Mouse (Mus musculus): ENCODE measurements around the gene Nol4l. TPM values are rescaled to one million over a fixed set of nuclear protein-coding genes. Genes with fewer than 3 reads are reported as not detected.
"Not testable (repeated sequence)": the region's sequence is repeated elsewhere in the genome, so short reads cannot be mapped to it uniquely, and the experiment has no call there.

Gene Nol4l
- total RNA-seq, 2 experiments from 2014 or later = 0.72 to 4.7 TPM

DNA sequence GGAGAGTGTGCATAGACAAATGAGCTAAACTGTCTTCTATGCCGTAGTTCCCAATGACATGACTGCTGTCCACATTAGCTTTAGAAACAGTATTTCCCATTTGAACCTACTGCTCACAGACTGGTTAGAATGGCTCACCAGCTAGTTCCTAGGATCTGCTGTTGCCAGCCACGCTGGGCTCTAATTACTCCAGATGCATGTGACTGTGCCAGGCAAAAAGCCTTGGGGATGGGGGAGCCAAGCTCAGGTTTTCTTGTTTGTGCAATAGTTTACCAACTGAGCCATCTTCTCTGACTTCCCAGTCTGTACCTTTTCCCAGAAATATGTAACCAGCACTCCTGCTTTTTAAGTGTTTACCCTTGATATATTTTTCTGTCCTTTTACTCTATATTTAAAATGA is 154.4 kb downstream of the Nol4l start:
- ATAC-seq (replicated peaks; ENCODE audit: poor library complexity, severe bottlenecking) = no peak

DNA sequence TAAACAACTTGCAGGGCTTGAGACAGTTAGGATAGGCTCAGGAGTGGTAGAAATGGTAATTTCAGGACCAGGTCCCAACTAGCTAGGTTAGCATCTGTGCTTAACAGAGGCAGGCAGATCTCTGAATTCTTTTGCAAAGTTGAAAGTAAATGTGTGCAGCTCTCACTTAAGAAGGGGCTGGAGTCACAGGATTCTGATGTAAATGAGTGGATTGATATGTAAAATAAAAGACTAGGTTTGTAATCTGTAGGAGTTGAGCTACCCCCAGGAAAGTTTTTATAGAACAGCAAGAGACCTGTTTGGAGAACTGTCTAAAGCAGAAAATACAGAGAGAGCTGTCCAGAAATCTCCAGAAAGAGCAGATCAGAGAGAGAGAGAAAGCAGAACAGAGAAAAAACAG is 158.9 kb downstream of the Nol4l start:
- ATAC-seq (replicated peaks; ENCODE audit: poor library complexity, severe bottlenecking) = no peak

DNA sequence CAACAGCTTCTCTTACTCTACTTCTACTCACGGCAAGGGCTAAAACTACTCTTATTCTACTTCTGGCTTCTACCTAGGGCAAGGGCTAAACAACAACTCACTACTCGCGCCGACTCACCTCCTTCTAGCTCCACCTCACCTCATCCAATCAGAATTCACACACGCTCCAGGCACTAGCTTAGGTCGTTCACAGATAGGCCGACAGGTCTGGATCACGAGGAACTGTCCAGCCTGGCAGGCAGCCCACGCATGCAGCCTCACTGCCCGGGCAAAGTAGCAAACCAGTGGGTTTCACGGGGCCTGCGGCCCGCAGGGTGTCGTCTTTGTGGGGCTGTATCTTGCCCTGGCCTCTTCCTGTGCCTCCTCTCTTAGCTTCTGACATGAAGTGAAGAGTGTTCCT is 165.2 kb downstream of the Nol4l start:
- not testable (repeated sequence) for ATAC-seq (replicated peaks; ENCODE audit: poor library complexity, severe bottlenecking)

DNA sequence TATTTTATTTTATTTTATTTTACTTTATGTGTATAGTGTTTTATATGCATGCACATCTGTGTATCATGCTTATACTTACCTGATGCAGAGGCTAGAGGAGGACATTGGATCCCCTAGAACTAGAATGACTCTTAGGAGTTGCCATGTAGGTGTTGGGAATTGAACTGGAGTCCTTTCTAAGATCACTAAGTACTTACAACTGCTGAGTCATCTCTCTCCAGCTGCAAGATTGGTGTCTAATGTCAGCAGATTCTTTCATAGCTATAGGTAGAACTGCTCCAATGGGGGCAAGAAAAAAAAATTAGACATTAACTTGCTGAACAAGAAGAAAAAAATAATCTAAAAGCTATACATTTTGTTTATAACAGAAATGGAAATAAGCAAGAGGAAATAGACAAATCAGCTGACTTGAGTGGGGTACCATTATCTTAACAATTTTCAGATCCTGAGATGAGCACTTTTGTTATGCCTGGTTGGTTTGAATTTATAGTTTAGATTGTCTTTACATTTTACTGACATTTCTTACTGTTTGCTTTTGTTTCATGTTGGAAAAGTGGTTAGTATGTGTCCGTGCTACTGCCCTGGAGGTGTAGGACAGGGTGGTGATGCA is 168.6 kb downstream of the Nol4l start:
- ATAC-seq (replicated peaks; ENCODE audit: poor library complexity, severe bottlenecking) = no peak

Other genes with a start within 250 kb of the Nol4l start
- 6.9 and 7.7 TPM in 2 replicates for gene Kif3b, start 238.6 kb downstream of the Nol4l start, total RNA-seq (2014; fragmentation: Nextera tagmentation)
- gene Kif3b, start 238.6 kb downstream of the Nol4l start, total RNA-seq (2017) = 9.1 and 11.3 TPM in 2 replicates
- gene Asxl1, start 184.1 kb downstream of the Nol4l start, total RNA-seq (2014; fragmentation: Nextera tagmentation) = 28.1 and 48.1 TPM in 2 replicates
- gene Asxl1, start 184.1 kb downstream of the Nol4l start, total RNA-seq (2017) = 19.9 and 21.2 TPM in 2 replicates
- gene 4930404H24Rik, start 37.2 kb downstream of the Nol4l start, total RNA-seq (2014; fragmentation: Nextera tagmentation) = not detected in 2 replicates
- not detected in 2 replicates for gene 4930404H24Rik, start 37.2 kb downstream of the Nol4l start, total RNA-seq (2017)
- 24.1 and 32.9 TPM in 2 replicates for gene Commd7, start 102.8 kb upstream of the Nol4l start, total RNA-seq (2014; fragmentation: Nextera tagmentation)
- 41.9 and 50.4 TPM in 2 replicates for gene Commd7, start 102.8 kb upstream of the Nol4l start, total RNA-seq (2017)
- 18.7 and 23.7 TPM in 2 replicates for gene Dnmt3b, start 119.5 kb upstream of the Nol4l start, total RNA-seq (2014; fragmentation: Nextera tagmentation)
- gene Dnmt3b, start 119.5 kb upstream of the Nol4l start, total RNA-seq (2017) = 13.9 and 18.5 TPM in 2 replicates
- 0.28 TPM in 1 of 2 replicates, not detected in the other for gene Dnmt3c, start 166.7 kb upstream of the Nol4l start, total RNA-seq (2014; fragmentation: Nextera tagmentation)
- gene Dnmt3c, start 166.7 kb upstream of the Nol4l start, total RNA-seq (2017) = not detected in 2 replicates
- 84.8 and 88.9 TPM in 2 replicates for gene Mapre1, start 211.3 kb upstream of the Nol4l start, total RNA-seq (2014; fragmentation: Nextera tagmentation)
- gene Mapre1, start 211.3 kb upstream of the Nol4l start, total RNA-seq (2017) = 218 and 268 TPM in 2 replicates
- not detected in 2 replicates for gene Efcab8, start 250.0 kb upstream of the Nol4l start, total RNA-seq (2014; fragmentation: Nextera tagmentation)
- gene Efcab8, start 250.0 kb upstream of the Nol4l start, total RNA-seq (2017) = not detected in 2 replicates